Mouse (Mus musculus): ENCODE data around the gene Cfap20. TPM values are rescaled to one million over a fixed set of nuclear protein-coding genes. Genes with fewer than 3 reads are reported as not detected.

Gene Cfap20
- polyA plus RNA-seq, 1 experiment from 2014 or later = 150 TPM

DNA sequence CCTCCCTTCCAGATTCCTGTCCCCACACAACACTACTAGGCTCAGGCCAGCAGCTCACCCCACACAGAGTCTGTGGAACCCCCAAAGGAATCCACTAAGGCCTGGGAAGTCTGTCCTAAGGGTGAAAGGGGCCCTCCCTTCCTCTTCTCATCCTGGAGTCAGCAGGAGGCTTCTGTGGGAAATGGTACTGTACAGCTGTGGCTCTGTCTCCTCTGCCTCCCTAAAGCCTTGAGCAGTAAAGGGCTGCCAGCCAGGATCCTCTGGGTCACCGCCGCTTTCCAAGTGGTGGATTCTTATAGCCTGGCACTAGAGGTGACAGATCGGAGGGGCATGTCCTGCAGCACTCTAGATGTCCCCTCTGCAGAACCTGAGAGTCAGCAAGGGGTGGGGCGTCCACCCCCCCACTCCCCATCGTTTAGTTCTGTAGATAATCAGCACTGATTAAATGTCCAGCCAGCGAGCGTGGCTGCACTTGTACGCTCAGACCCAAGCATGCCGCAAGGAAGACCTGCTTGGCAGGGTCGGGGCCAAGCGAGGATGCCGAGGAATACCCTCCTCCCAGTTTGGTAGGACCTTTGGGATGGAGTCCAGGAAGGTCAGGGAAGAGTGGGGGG is 61.2 kb downstream of the Cfap20 start:
- Histone ChIP-seq H3K9me3 (ENCODE audit: control insufficient read depth, low read length) (no peaks in the 10 kb centered on the region), H3K4me2 (ENCODE audit: low read depth, low read length) (no peak overlapping the region), H3K4me3 (ENCODE audit: low read depth, low read length) (no peak overlapping the region), H3K4me1 (ENCODE audit: control insufficient read depth, insufficient read depth, low read length) (peaks cover 19% of the 10 kb centered on the region), H3K9ac (ENCODE audit: low read depth, low read length) (no peak overlapping the region), H3K36me3 (ENCODE audit: control insufficient read depth, insufficient read depth, low read length) (no peaks in the 10 kb centered on the region), H3K27me3 (replicated peaks; ENCODE audit: control insufficient read depth, insufficient read depth, low read length) (no peaks in the 10 kb centered on the region), H3K27ac (replicated peaks; ENCODE audit: low read depth, low read length) (no peak overlapping the region)
- 72% methylated on average over 12 of the region's 12 CpGs for WGBS
- no peak for DNase-seq (ENCODE audit: low spot score)
- no peak for ATAC-seq (ENCODE audit: low read depth)

Other genes starting within 250 kb of the Cfap20 start
- 13.4 and 13.6 TPM in 2 replicates for gene Kifc3, start 232.1 kb downstream of the Cfap20 start, polyA plus RNA-seq (2014; fragmentation: Nextera tagmentation; extraction: Ambion mirVana)
- gene Cngb1, start 128.3 kb downstream of the Cfap20 start, polyA plus RNA-seq (2014; fragmentation: Nextera tagmentation; extraction: Ambion mirVana) = 0.34 and 1.7 TPM in 2 replicates
- gene Tepp, start 124.3 kb downstream of the Cfap20 start, polyA plus RNA-seq (2014; fragmentation: Nextera tagmentation; extraction: Ambion mirVana) = 0.50 TPM in 1 of 2 replicates, not detected in the other
- 8.4 and 8.9 TPM in 2 replicates for gene Zfp319, start 102.9 kb downstream of the Cfap20 start, polyA plus RNA-seq (2014; fragmentation: Nextera tagmentation; extraction: Ambion mirVana)
- gene Usb1, start 102.6 kb downstream of the Cfap20 start, polyA plus RNA-seq (2014; fragmentation: Nextera tagmentation; extraction: Ambion mirVana) = 36.3 and 38.0 TPM in 2 replicates
- gene Mmp15, start 82.6 kb downstream of the Cfap20 start, polyA plus RNA-seq (2014; fragmentation: Nextera tagmentation; extraction: Ambion mirVana) = 14.9 and 15.3 TPM in 2 replicates
- 18.7 and 22.5 TPM in 2 replicates for gene Csnk2a2, start 55.2 kb upstream of the Cfap20 start, polyA plus RNA-seq (2014; fragmentation: Nextera tagmentation; extraction: Ambion mirVana)
- 1.9 and 5.4 TPM in 2 replicates for gene Ccdc113, start 99.2 kb upstream of the Cfap20 start, polyA plus RNA-seq (2014; fragmentation: Nextera tagmentation; extraction: Ambion mirVana)
- not detected in 2 replicates for gene Prss54, start 141.5 kb upstream of the Cfap20 start, polyA plus RNA-seq (2014; fragmentation: Nextera tagmentation; extraction: Ambion mirVana)
- 14.3 and 16.4 TPM in 2 replicates for gene Gins3, start 198.6 kb upstream of the Cfap20 start, polyA plus RNA-seq (2014; fragmentation: Nextera tagmentation; extraction: Ambion mirVana)
- gene Ndrg4, start 242.1 kb upstream of the Cfap20 start, polyA plus RNA-seq (2014; fragmentation: Nextera tagmentation; extraction: Ambion mirVana) = 44.7 and 53.4 TPM in 2 replicates